Mouse (Mus musculus): ENCODE data around the gene Zfp593. TPM values are rescaled to one million over a fixed set of nuclear protein-coding genes. Genes with fewer than 3 reads are reported as not detected.
"Not testable (repeated sequence)": the region's sequence is repeated elsewhere in the genome, so short reads cannot be mapped to it uniquely, and the experiment has no call there.

The Zfp593 gene
- polyA plus RNA-seq, 2 experiments = 15.8 to 17.3 TPM

DNA sequence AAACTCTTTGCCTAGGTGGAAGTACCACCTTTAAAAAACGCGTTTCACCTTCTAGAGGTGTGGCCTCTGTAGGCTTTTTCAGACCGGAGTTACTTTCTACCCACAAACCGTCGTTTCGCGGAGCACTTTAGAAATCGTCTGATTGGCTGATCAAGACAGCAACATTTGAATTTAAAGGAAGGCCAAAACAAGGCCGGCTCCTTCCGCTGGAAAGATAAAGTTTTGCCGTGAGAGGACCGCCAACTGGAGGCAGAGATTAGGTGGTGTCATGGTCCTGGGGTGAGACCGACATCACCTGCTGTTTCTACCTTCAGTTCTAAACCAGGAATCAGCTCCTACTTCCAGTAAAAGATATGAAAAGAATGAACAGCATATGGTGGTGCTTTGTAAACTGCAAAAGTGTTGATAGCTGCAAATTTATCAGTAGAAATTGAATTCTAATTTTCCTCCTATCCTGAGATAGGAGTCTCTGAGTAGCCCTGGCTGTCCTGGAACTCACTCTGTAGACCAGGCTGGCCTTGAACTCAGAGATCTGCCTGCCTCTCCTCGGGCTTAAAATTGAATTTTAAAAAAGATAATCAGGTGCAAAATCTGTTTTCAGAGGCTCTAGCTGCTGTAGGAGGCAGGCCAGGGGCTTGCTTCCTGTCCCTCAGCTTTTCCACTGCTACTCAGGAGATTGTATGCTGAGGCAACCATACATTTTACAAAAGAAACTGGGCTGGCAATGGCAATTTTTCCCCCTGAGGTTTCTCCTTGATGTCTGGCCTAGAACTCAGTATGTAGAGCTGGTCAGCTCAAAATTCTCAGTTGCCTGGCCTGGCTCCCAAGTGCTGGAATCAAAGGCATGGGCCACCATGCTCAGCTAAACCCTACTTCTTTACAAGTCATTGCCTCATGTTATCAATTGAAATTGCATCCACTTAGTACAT is 28.3 kb upstream of the Zfp593 start:
- peaks cover 28% of the 10 kb centered on the region for H3K36me3 ChIP-seq (ENCODE audit: control insufficient read depth, insufficient read depth, low read length)
- DNase-seq (ENCODE audit: low spot score) (peak; percentile 62), ATAC-seq (ENCODE audit: low FRiP score, low read depth) (no peak)
- peak overlapping the region; percentile 13 for H3K4me3 ChIP-seq (replicated peaks; ENCODE audit: low read length)
- H3K9ac ChIP-seq (ENCODE audit: low read depth, low read length, severe bottlenecking) = peak overlapping the region; percentile 28; the same call in 1 of the 2 replicates
- H3K27me3 ChIP-seq (ENCODE audit: control insufficient read depth, insufficient read depth, low read length) = no peaks in the 10 kb centered on the region
- TF ChIP-seq POLR2A (IDR thresholded peaks at IDR 0.05; ENCODE audit: borderline replicate concordance, extremely low read depth, insufficient read depth, insufficient read length) = no peak
- 7% methylated on average over 14 of the region's 14 CpGs for WGBS
- H3K4me2 ChIP-seq (replicated peaks; ENCODE audit: low read depth, low read length, severe bottlenecking) = peak overlapping the region; percentile 35
- no peak overlapping the region for H3K27ac ChIP-seq (replicated peaks; ENCODE audit: low read depth, low read length)
- no peaks in the 10 kb centered on the region; the same call in 1 of the 2 replicates for H3K4me1 ChIP-seq (ENCODE audit: control insufficient read depth, insufficient read depth, low read length)
- H3K9me3 ChIP-seq (ENCODE audit: control insufficient read depth, low read length) = no peaks in the 10 kb centered on the region

DNA sequence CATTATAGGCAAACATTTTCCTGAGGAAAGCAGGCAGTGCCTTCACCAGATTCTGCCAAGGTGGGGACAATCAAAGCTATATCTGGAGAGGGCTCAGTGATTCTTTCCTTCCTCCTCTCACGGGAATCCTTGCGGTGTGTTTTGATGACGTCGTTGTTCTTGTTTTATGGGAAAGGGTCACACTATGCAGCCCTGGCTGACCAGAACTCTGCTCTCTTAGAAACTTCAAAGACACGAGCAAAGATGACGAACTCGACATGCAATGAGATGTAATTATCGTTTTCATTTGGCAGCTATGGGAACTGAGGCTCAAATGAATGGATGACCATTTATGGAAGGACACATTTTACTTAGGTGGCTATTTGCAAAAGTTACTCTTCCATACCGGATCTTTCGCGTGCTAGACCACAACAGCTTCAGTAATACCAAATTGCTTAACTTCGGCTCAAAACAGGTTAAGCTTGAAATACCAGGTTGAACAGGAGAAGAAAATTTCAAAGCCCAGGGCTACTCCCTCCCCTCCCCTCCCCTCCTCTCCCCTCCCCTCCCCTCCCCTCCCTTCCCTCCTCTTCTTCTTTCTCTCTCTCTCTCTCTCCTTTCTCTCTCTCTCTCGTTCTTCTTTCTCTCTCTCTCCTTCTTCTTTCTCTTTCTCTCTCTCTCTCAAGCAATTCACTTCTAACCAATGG is 27.5 kb upstream of the Zfp593 start:
- no peak for TF ChIP-seq POLR2A (IDR thresholded peaks at IDR 0.05; ENCODE audit: borderline replicate concordance, extremely low read depth, insufficient read depth, insufficient read length)

DNA sequence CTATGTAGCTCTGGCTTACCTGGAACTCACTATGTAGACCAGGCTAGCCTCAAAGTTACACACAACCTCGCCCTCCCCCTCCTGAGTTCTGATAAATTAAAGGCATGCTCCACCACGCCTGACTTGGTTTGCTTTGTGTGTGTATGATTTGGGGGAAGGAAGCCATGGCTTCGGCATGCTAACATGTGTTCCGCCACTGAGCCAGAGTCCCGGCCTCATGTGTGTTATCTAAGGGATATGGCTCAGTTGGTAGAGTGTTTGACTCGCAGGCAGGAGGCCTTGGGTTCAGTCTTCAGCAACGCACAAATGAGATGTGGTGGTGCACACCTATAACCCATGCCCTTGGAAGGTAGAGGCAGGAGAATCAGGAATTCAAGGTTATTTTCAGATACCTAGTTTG is 26.6 kb upstream of the Zfp593 start:
- ATAC-seq (ENCODE audit: low FRiP score, low read depth) (no peak), DNase-seq (ENCODE audit: low spot score) (no peak)
- no peaks in the 10 kb centered on the region for H3K27me3 ChIP-seq (ENCODE audit: control insufficient read depth, insufficient read depth, low read length)
- no peak overlapping the region for H3K27ac ChIP-seq (replicated peaks; ENCODE audit: low read depth, low read length)
- no peaks in the 10 kb centered on the region; the same call in 1 of the 2 replicates for H3K4me1 ChIP-seq (ENCODE audit: control insufficient read depth, insufficient read depth, low read length)
- no peak for TF ChIP-seq POLR2A (IDR thresholded peaks at IDR 0.05; ENCODE audit: borderline replicate concordance, extremely low read depth, insufficient read depth, insufficient read length)
- no peak overlapping the region for H3K9ac ChIP-seq (ENCODE audit: low read depth, low read length, severe bottlenecking)
- H3K4me3 ChIP-seq (replicated peaks; ENCODE audit: low read length) = no peak overlapping the region
- no peaks in the 10 kb centered on the region for H3K9me3 ChIP-seq (ENCODE audit: control insufficient read depth, low read length)
- no peak overlapping the region for H3K4me2 ChIP-seq (replicated peaks; ENCODE audit: low read depth, low read length, severe bottlenecking)
- 77% methylated on average over 7 of the region's 7 CpGs for WGBS
- H3K36me3 ChIP-seq (ENCODE audit: control insufficient read depth, insufficient read depth, low read length) = peaks cover 11% of the 10 kb centered on the region

More for the DNA sequence above, 27.5 kb upstream of the Zfp593 start:
- Histone ChIP-seq H3K9me3 (ENCODE audit: control insufficient read depth, low read length) (no peaks in the 10 kb centered on the region), H3K4me2 (replicated peaks; ENCODE audit: low read depth, low read length, severe bottlenecking) (peak overlapping the region; percentile 35), H3K4me1 (ENCODE audit: control insufficient read depth, insufficient read depth, low read length) (no peaks in the 10 kb centered on the region; the same call in 1 of the 2 replicates), H3K9ac (ENCODE audit: low read depth, low read length, severe bottlenecking) (no peak overlapping the region), H3K4me3 (replicated peaks; ENCODE audit: low read length) (peak overlapping the region; percentile 13), H3K27ac (replicated peaks; ENCODE audit: low read depth, low read length) (no peak overlapping the region), H3K27me3 (ENCODE audit: control insufficient read depth, insufficient read depth, low read length) (no peaks in the 10 kb centered on the region), H3K36me3 (ENCODE audit: control insufficient read depth, insufficient read depth, low read length) (peaks cover 20% of the 10 kb centered on the region)
- 15% methylated on average over 13 of the region's 13 CpGs for WGBS
- DNase-seq (ENCODE audit: low spot score) = no peak
- no peak for ATAC-seq (ENCODE audit: low FRiP score, low read depth)

DNA sequence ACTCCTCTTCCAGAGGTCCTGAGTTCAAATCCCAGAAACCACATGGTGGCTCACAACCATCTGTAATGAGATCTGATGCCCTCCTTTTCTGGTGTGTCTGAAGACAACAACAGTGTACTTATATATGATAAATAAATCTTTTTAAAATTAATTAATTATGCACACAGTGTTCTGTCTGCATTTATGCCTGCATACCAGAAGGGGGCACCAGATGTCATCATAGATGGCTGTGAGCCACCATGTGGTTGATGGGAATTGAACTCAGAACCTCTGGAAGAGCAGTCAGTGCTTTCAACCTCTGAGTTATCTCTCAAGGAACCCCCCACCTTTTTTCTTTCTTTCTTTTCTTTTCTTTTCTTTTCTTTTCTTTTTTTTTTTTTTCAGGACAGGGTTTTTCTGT is 24.2 kb upstream of the Zfp593 start:
- H3K27me3 ChIP-seq (ENCODE audit: control insufficient read depth, insufficient read depth, low read length); DNase-seq (ENCODE audit: low spot score); H3K9ac ChIP-seq (ENCODE audit: low read depth, low read length, severe bottlenecking); H3K4me2 ChIP-seq (replicated peaks; ENCODE audit: low read depth, low read length, severe bottlenecking); ATAC-seq (ENCODE audit: low FRiP score, low read depth); H3K4me3 ChIP-seq (replicated peaks; ENCODE audit: low read length); H3K9me3 ChIP-seq (ENCODE audit: control insufficient read depth, low read length); H3K27ac ChIP-seq (replicated peaks; ENCODE audit: low read depth, low read length); H3K4me1 ChIP-seq (ENCODE audit: control insufficient read depth, insufficient read depth, low read length); H3K36me3 ChIP-seq (ENCODE audit: control insufficient read depth, insufficient read depth, low read length): not testable (repeated sequence)

DNA sequence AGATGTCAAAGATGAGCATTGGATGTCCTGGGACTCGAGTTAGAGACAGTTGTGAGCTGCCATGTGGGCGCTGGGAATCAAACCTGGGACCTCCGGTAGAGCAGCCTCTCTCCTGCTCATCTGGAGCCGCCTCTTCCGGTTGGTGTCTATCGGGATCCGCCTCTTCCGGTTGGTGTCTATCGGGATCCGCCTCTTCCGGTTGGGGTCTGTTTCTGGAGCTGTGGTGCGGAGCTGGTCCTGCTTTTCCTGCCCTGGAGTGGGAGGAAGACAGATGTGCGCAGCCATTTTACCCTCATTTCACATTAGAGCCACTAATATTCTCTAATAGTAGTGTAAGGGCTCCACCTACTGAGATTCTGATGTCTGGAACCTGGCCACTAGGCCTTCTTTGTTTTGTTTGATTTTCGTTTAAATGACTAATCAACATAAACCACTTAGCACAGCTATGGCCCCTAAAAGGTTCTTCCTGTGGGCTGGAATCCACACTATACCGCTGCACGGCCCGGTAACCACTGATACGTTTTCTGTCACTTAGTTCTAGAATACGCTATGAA is 22.8 kb upstream of the Zfp593 start:
- DNase-seq (ENCODE audit: low spot score) (no peak), ATAC-seq (ENCODE audit: low FRiP score, low read depth) (no peak)
- Histone ChIP-seq H3K4me2 (replicated peaks; ENCODE audit: low read depth, low read length, severe bottlenecking) (no peak overlapping the region), H3K9me3 (ENCODE audit: control insufficient read depth, low read length) (no peaks in the 10 kb centered on the region), H3K36me3 (ENCODE audit: control insufficient read depth, insufficient read depth, low read length) (no peaks in the 10 kb centered on the region), H3K4me3 (replicated peaks; ENCODE audit: low read length) (no peak overlapping the region), H3K27ac (replicated peaks; ENCODE audit: low read depth, low read length) (no peak overlapping the region), H3K9ac (ENCODE audit: low read depth, low read length, severe bottlenecking) (no peak overlapping the region), H3K27me3 (ENCODE audit: control insufficient read depth, insufficient read depth, low read length) (no peaks in the 10 kb centered on the region), H3K4me1 (ENCODE audit: control insufficient read depth, insufficient read depth, low read length) (no peaks in the 10 kb centered on the region; the same call in 1 of the 2 replicates)
- TF ChIP-seq POLR2A (IDR thresholded peaks at IDR 0.05; ENCODE audit: borderline replicate concordance, extremely low read depth, insufficient read depth, insufficient read length) = no peak
- WGBS = 86% methylated on average over 19 of the region's 19 CpGs
